ENCODE assay signal across 8 mouse cellular contexts in genomic region chr8:119446990-119447780, GRCm38 (mm10). TPM values are rescaled to one million over a fixed set of nuclear protein-coding genes. Genes with fewer than 3 reads are reported as not detected.
DNase-seq lines count a peak whose midpoint lies in the region; ATAC-seq and TF ChIP-seq lines count a peak whose summit lies in the region.

No protein-coding gene starts in this region.

- H3K4me1 ChIP-seq in heart, embryonic 12.5 days (replicated peaks), result peaks cover 3% of the 10 kb centered on the region; the same call in 1 of the 2 replicates
- H3K4me1 ChIP-seq in ES-E14 (ENCODE audit: control insufficient read depth in 2 of 2, insufficient read depth in 2 of 2, low read length in 2 of 2, poor library complexity in 1 of 2), result peaks cover 0 to 5% of the 10 kb centered on the region in 2 experiments; a peak in 2 of 4 replicates
- H3K4me1 ChIP-seq in forebrain, postnatal 0 days (ENCODE audit: insufficient read depth), result no peaks in the 10 kb centered on the region

- no peaks in the 10 kb centered on the region for H3K36me3 ChIP-seq in heart, embryonic 12.5 days
- H3K36me3 ChIP-seq in ES-E14 (ENCODE audit: control insufficient read depth, insufficient read depth, low read length, poor library complexity, severe bottlenecking), result no peaks in the 10 kb centered on the region
- no peaks in the 10 kb centered on the region for H3K36me3 ChIP-seq in forebrain, postnatal 0 days (ENCODE audit: insufficient read depth)

- WGBS in heart, embryonic 12.5 days, result 2% methylated on average over 57 of the region's 80 CpGs
- WGBS in forebrain, postnatal 0 days, result under 1% methylated on average over 55 of the region's 80 CpGs

- TF ChIP-seq CTCF in forebrain, postnatal 0 days (IDR thresholded peaks at IDR 0.05; ENCODE audit: low read depth), result no peak

- H3K9me3 ChIP-seq in heart, embryonic 12.5 days (replicated peaks), result no peaks in the 10 kb centered on the region
- H3K9me3 ChIP-seq in ES-E14 (ENCODE audit: control insufficient read depth, insufficient read depth, low read depth, low read length), result no peaks in the 10 kb centered on the region
- H3K9me3 ChIP-seq in forebrain, postnatal 0 days (ENCODE audit: low read length), result no peaks in the 10 kb centered on the region

- peak overlapping the region; percentile 97 for H3K4me2 ChIP-seq in heart, embryonic 12.5 days
- H3K4me2 ChIP-seq in forebrain, postnatal 0 days (ENCODE audit: low read depth), result peak overlapping the region; percentile 91

- no peak for DNase-seq in heart, postnatal 4 days
- DNase-seq in ES-E14 (ENCODE audit: low read depth, low spot score), result no peak
- peak; percentile 40 for DNase-seq in forebrain, postnatal 0 days
- peak; percentile 19 for DNase-seq in mesoderm, embryonic 11.5 days (ENCODE audit: low read depth, low spot score)
- DNase-seq in MN1 (ENCODE audit: low spot score), result no peak
- DNase-seq in cerebellum, adult 9-11 months, result no peak

- H3K27ac ChIP-seq in heart, embryonic 12.5 days (ENCODE audit: poor library complexity, severe bottlenecking), result no peak overlapping the region
- no peak overlapping the region for H3K27ac ChIP-seq in ES-E14 (ENCODE audit: insufficient read depth, low read depth, low read length, poor library complexity, severe bottlenecking)
- H3K27ac ChIP-seq in forebrain, postnatal 0 days (ENCODE audit: low read depth, low read length), result no peak overlapping the region; the same call in 1 of the 2 replicates

- peaks cover 85% of the 10 kb centered on the region for H3K27me3 ChIP-seq in heart, embryonic 12.5 days (replicated peaks)
- H3K27me3 ChIP-seq in forebrain, postnatal 0 days (ENCODE audit: insufficient read depth, low read length), result no peaks in the 10 kb centered on the region

- in situ Hi-C loops in ES-E14 (cut with MboI; ENCODE audit: low sequenced_read_pairs in 2 of 2, unreplicated experiment in 2 of 2), result no loop called here

- peak overlapping the region; percentile 73 for H3K9ac ChIP-seq in heart, embryonic 12.5 days
- H3K9ac ChIP-seq in ES-E14 (ENCODE audit: insufficient read depth, low read depth, low read length, poor library complexity, severe bottlenecking), result peak overlapping the region; percentile 82
- peak overlapping the region; percentile 70 for H3K9ac ChIP-seq in forebrain, postnatal 0 days

- peak; percentile 34 for ATAC-seq in heart, embryonic 12.5 days (ENCODE audit: insufficient number of reproducible peaks, low FRiP score)
- ATAC-seq in forebrain, postnatal 0 days, result peak; percentile 69
- ATAC-seq in cerebellum, adult (ENCODE audit: insufficient number of reproducible peaks, low FRiP score, low TSS enrichment), result no peak

- peak overlapping the region; percentile 65 for H3K4me3 ChIP-seq in heart, embryonic 12.5 days
- peak overlapping the region; percentile 77 to 81 for H3K4me3 ChIP-seq in ES-E14 (ENCODE audit: insufficient read depth in 1 of 2, low read depth in 1 of 2, low read length in 2 of 2, poor library complexity in 1 of 2, severe bottlenecking in 1 of 2)
- H3K4me3 ChIP-seq in forebrain, postnatal 0 days (ENCODE audit: low read depth, low read length), result peak overlapping the region; percentile 68

TF ChIP-seq in ES-E14, 5 proteins besides CTCF, POLR2A, EP300 and RAD21:
- no peak for TF ChIP-seq ZNF384 (IDR thresholded peaks at IDR 0.05; ENCODE audit: low read depth, low read length)
- TF ChIP-seq CHD2 (IDR thresholded peaks at IDR 0.05; ENCODE audit: low read depth, low read length), result no peak
- TF ChIP-seq ZC3H11A (IDR thresholded peaks at IDR 0.05; ENCODE audit: borderline replicate concordance, low read depth, low read length), result no peak
- no peak for TF ChIP-seq HCFC1 (IDR thresholded peaks at IDR 0.05; ENCODE audit: borderline replicate concordance, insufficient read depth, low read length)
- no peak for TF ChIP-seq MAFK (IDR thresholded peaks at IDR 0.05; ENCODE audit: insufficient read depth, low read depth, low read length)

RNA-seq across cellular contexts. Expression of gene Necab2, which starts 0.7 kb away (rescaled TPM):
- 0.71 and 0.75 TPM in 2 replicates for polyA plus RNA-seq in heart, embryonic 12.5 days (2016; fragmentation: Nextera tagmentation; extraction: Ambion mirVana)
- under 1 TPM in 1 of 2 experiments, not detected in 1; 0.23 TPM for total RNA-seq in heart, postnatal 4 days (2021)
- 4.5 and 8.5 TPM in 2 replicates for total RNA-seq in ES-E14 (2012; rRNA removed)
- 41.1 and 58.5 TPM in 2 replicates for total RNA-seq in forebrain, postnatal 0 days (2014; rRNA removed)
- polyA plus RNA-seq in forebrain, postnatal 0 days (2015; fragmentation: Nextera tagmentation; extraction: Ambion mirVana), result 35.0 and 56.1 TPM in 2 replicates

RNA-seq across cellular contexts. Expression of gene Osgin1, which starts 13.3 kb away (rescaled TPM):
- polyA plus RNA-seq in heart, embryonic 12.5 days (2016; fragmentation: Nextera tagmentation; extraction: Ambion mirVana), result 0.27 and 0.54 TPM in 2 replicates
- total RNA-seq in heart, postnatal 4 days (2021), result 1 to 10 TPM in 1 of 2 experiments, under 1 TPM in 1; 0.55 to 1.5 TPM
- total RNA-seq in ES-E14 (2012; rRNA removed), result 0.32 and 0.36 TPM in 2 replicates
- not detected in 2 replicates for total RNA-seq in forebrain, postnatal 0 days (2014; rRNA removed)
- 0.12 and 0.19 TPM in 2 replicates for polyA plus RNA-seq in forebrain, postnatal 0 days (2015; fragmentation: Nextera tagmentation; extraction: Ambion mirVana)

RNA-seq across cellular contexts. Expression of gene Mlycd, which starts 52.5 kb away (rescaled TPM):
- polyA plus RNA-seq in heart, embryonic 12.5 days (2016; fragmentation: Nextera tagmentation; extraction: Ambion mirVana), result 19.3 and 20.1 TPM in 2 replicates
- 10 to 100 TPM; 70.4 to 72.5 TPM for total RNA-seq in heart, postnatal 4 days (2021)
- total RNA-seq in ES-E14 (2012; rRNA removed), result 4.9 and 5.8 TPM in 2 replicates
- 27.6 and 27.9 TPM in 2 replicates for total RNA-seq in forebrain, postnatal 0 days (2014; rRNA removed)
- 20.3 and 21.3 TPM in 2 replicates for polyA plus RNA-seq in forebrain, postnatal 0 days (2015; fragmentation: Nextera tagmentation; extraction: Ambion mirVana)

RNA-seq across cellular contexts. Expression of gene Slc38a8, which starts 54.3 kb away (rescaled TPM):
- not detected in 2 replicates for polyA plus RNA-seq in heart, embryonic 12.5 days (2016; fragmentation: Nextera tagmentation; extraction: Ambion mirVana)
- total RNA-seq in heart, postnatal 4 days (2021), result not detected
- 0.16 and 0.85 TPM in 2 replicates for total RNA-seq in ES-E14 (2012; rRNA removed)
- total RNA-seq in forebrain, postnatal 0 days (2014; rRNA removed), result not detected in 2 replicates
- 0.12 TPM in 1 of 2 replicates, not detected in the other for polyA plus RNA-seq in forebrain, postnatal 0 days (2015; fragmentation: Nextera tagmentation; extraction: Ambion mirVana)

Comparison
In these comparisons a context has a peak if more than half of its experiments do, and no peak if none do; other contexts are left out.
1. DNase-seq: peak in forebrain, postnatal 0 days (single experiment) and mesoderm, embryonic 11.5 days (single experiment); none in heart, postnatal 4 days (single experiment), ES-E14 (single experiment), MN1 (single experiment) and cerebellum, adult 9-11 months (single experiment).
2. Peak in every context shown above with its lines, with median percentiles within 50 percentile points of each other: H3K4me3 ChIP-seq and H3K9ac ChIP-seq.